Mouse (Mus musculus): Measurements from ENCODE around the gene Smad3.

The Smad3 gene

GRCm38 (mm10) chr9:63721573-63722275 is 36.1 kb downstream of the Smad3 start:
- no peak for DNase-seq (ENCODE audit: low spot score in 2 of 2)

- DNase-seq (ENCODE audit: low spot score in 2 of 2), result no peak
These were observed 37.1 kb downstream of the Smad3 start for GRCm38 (mm10) chr9:63720715-63721114.

GRCm38 (mm10) chr9:63719770-63720440 is 37.9 kb downstream of the Smad3 start:
- no peak for DNase-seq (ENCODE audit: low spot score in 2 of 2)

GRCm38 (mm10) chr9:63718735-63719358 is 38.9 kb downstream of the Smad3 start:
- DNase-seq (ENCODE audit: low spot score in 2 of 2), result no peak

GRCm38 (mm10) chr9:63718170-63718569 is 39.6 kb downstream of the Smad3 start:
- DNase-seq (ENCODE audit: low spot score in 2 of 2), result no peak

GRCm38 (mm10) chr9:63717474-63718005 is 40.3 kb downstream of the Smad3 start:
- no peak for DNase-seq (ENCODE audit: low spot score in 2 of 2)

GRCm38 (mm10) chr9:63716150-63717138 is 41.4 kb downstream of the Smad3 start:
- DNase-seq (ENCODE audit: low spot score in 2 of 2), result no peak

DNA sequence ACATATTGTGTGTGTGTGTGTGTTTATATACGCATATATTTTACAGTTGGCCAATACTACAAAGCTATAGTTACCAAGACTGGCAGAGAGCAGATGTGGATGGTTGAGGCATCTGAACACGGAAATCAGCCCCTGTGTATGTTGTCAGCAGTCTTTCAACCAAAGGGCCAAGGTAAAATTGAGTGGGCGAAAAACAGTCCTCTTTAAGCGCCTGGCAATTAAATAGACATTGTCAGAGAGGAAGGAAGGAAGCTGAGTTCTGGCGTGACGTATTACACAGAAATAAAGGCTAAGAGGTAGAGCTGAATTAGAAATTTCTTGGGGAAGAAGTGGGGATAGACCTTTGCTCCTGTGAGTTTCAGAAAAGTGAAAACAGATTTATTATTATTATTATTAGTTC is 43.2 kb downstream of the Smad3 start:
- no peak for DNase-seq (ENCODE audit: low spot score in 2 of 2)

DNA sequence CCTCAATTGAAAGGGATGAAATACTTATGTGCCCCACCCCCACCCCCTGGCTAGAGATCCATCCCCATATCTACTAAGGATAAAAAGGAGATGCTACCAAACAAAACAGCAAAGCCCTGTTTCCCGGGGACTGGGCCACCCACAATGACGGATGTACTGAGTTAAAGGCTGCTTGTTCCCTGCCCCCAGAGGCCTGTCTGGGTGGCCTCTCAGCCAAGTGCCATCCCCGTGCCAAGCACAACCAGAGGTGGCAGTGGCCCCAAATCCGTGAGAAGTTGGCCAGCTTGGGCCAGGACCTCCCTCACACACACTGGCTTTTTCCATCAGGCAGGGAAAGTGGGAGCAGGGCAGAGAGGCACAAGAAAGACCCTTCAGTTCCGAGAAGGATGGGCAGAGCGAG is 45.0 kb downstream of the Smad3 start:
- no peak for DNase-seq (ENCODE audit: low spot score in 2 of 2)

DNA sequence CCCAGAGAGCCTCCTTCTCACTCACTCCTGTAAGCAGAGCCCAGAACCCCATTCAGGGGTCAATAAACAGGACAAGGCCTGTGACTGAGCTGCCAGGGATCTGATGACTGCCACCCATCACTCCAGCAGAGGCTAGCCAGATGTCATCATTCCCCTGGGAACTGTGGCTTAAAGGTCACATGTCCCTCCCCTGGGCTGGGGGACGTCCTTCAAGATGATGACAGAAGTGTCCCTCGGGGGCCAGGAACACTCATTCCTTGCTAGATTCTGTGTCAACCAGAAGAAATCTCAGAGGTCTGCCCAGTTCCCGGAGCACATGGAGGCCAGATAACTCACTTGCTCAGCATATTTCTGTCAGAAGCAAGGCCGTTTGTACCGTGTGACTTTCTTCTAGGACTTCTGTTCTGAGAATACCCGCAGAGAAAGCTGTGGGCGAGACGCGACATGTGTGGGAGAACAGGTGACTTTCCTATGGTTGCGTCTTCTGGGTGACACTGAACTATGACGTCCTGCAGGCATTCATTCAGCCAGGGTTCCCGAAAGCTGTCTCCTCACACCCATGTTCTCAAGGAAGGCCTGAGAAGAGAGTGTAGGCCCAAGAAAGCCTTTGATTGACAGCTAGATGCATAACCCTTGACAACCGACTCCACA is 46.1 kb downstream of the Smad3 start:
- no peak for DNase-seq (ENCODE audit: low spot score in 2 of 2)

GRCm38 (mm10) chr9:63709857-63710256 is 47.9 kb downstream of the Smad3 start:
- DNase-seq (ENCODE audit: low spot score in 2 of 2), result no peak

GRCm38 (mm10) chr9:63709266-63709665 is 48.5 kb downstream of the Smad3 start:
- no peak for DNase-seq (ENCODE audit: low spot score in 2 of 2)

DNA sequence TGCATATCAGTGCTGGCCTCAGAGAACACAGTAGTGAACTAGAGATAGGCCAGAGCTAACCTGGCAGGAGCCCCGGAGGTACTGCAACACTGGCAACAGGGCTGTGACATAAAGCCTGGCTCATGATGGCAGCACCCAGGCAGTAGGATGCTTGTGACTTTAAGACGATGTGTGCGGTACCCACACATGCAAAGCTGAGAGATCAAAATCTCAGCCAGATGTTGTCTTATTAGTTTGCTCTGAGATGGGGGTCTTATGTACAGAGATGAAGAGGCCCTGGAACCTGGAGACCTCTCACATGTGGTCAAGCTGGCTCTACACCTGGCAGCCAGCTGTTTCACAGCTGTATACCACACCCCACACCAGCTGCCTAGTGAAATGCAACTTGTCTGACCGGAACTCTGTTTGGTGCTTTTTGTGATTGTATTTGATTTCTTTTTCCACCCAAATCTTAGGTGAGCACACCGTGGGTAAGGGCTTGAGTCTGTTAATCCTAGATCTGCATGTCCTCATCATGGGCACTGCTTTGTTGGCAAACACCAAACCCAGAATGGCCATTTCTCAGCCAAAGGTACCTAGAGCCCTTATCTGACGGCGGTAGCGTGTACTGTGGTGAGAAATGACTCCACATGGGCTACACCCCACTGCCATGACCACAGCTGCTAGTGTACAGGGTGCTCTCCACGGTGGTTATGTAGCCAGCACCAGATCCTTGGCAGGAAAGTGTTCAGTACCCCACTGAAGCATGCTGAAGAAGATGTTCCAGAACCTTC is 49.8 kb downstream of the Smad3 start:
- DNase-seq (ENCODE audit: low spot score in 2 of 2), result no peak

DNA sequence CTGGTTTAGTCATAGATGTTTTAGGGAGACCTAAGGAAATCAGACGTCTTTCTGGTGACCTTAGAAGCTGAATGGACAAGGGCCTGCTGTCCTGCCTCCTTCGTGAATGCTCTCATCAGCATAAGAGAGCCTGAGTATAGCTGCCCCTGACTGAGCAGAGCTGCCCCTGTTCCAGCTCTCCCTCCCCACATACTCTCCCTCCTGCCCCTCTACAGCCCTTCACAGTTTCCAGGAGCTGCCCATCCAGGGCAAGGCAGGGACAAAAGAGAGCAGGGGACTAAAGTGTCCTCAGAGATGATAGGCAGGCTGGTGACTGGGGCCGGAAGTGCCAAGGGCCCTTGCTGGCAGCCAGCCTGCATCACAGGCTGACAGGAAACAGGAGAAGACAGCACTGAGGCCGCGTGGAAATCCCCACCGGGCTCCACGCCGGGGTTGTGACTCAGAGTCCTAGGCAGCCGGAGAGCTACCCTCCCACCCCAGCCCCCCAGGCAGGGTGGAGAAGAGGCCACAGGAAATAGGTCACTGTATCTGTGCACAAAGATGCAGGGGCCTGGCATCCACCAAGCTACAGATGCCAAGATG is 51.6 kb downstream of the Smad3 start:
- no peak for DNase-seq (ENCODE audit: low spot score in 2 of 2)

DNA sequence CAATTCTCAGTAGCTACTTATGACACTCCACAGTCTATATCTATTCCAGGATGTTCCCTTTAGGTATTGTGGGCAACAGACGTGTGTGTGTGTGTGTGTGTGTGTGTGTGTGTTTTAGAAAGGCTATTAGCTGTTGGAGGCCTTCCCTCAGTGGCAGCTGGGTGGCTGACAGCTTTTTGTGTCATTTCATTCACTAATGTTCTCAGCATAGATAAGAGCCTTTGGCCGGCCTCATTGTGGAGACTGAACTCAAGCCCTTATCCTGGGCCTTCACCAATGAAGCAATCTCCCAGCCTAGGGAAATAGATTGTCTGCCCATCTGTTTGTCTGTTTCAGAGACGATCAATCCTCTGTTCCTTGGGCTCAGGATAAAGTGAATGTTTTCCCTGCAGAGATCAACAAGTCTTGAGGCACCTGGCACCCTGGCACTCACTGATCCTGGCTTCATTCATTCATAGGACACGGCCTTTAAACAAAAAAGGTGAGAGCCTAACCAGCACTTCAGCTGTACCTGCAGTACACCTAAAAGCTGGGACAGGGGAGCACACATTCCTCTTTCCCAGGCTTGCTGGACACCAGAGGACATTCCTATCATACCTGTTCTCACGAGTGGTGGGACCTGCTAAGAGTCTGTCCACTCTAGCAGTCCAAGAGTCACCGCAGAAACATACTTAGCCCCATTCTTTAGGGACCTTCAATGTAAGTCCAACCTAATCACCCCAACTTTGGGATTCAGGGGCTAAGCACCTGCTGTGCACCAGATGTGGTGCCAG is 52.6 kb downstream of the Smad3 start:
- no peak for DNase-seq (ENCODE audit: low spot score in 2 of 2)

DNA sequence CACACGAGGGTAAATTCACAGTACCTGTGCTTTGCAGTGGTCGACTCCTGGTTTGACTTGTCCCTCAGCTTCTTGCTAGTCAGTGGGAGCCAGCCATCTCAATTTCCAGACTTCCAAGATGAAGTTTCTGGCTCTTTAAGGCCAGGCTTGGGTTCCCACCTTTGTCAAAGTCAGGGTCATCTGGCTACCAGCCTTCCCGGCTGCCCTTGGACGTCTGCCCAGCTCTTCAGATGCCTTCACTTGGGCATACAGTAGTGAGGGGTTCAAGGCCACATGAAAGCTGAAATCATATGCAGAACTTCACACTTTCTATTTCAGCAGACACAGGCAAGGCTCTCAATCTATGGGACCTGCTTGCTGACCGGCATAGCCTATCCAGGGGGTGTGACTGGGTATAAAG is 53.7 kb downstream of the Smad3 start:
- DNase-seq (ENCODE audit: low spot score in 2 of 2), result no peak

DNA sequence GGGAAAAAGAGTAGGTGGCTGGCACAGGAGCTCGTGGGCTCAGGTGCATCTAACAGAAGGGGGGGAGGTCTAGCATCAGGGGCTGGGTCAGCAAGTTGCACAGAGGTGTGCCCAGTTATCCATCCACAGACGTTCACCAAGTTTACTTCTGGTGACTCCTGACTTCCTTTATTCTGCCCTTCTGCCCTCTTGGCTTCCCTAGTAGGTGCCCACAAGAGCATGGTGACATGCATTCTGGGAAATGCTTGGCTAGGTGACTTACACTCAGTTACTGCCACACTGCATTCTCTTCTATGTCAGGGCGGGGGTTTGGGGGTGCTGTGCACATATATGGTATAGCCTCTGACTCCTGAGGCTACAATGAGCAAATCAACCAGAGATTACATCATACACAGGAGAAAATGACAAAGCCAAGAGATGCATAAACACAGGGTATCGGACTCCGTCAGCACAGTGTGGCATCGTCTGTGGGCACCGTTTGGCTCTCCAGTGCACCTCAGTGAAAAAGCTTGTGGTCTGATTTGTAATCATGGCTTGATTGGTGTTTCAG is 54.5 kb downstream of the Smad3 start:
- DNase-seq (ENCODE audit: low spot score in 2 of 2), result no peak

- DNase-seq (ENCODE audit: low spot score in 2 of 2), result no peak
These were observed 55.2 kb downstream of the Smad3 start for GRCm38 (mm10) chr9:63702502-63703013.

GRCm38 (mm10) chr9:63701957-63702309 is 55.9 kb downstream of the Smad3 start:
- DNase-seq (ENCODE audit: low spot score in 2 of 2), result no peak
